In the genomic region with DNA sequence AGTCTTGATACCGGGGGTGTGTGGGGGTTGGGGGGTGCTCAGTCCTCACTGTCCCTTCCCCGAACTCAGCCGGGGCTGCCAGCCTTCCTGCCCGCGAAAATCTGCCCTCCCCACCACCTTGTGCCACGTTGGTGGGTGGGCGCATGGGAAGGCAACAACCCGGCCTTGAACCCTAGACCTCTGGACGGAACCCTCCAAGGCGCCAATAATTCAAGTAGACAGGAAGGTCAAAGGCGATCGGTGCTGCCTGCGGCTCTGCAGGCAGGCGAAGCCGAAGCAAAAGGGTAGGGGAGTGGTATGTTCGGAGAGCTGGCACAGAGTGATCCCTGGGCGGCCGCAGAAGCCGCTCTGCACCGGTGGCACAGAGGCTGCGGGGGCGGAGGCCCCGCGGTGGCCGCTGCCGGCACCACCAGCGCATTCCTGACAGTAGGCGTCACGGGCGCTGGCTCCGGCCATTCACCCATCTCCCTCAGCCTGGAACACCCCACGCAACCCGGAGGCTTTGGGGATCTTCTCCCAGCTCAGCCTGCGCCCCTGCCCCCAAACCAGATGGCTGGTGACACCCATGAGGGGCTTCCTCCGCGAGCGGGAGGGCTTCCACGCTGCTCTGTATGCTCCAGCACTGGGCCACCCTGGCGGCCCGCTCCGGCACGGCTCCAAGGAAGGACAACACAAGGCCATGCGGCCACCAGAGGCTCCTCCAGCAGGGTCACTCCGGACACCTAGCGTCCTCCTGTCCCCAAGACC, we compare ENCODE assay signal across 8 mouse cellular contexts. TPM values are rescaled to one million over a fixed set of nuclear protein-coding genes. Genes with fewer than 3 reads are reported as not detected.
A peak's percentile ranks its signal among the peaks of the same experiment; 100 is the strongest.
DNase-seq lines count a peak whose midpoint lies in the region; ATAC-seq and TF ChIP-seq lines count a peak whose summit lies in the region.

No protein-coding gene starts in this region.

- no peak for TF ChIP-seq CTCF in G1E (IDR thresholded peaks at IDR 0.05; ENCODE audit: low read depth, low read length)
- TF ChIP-seq CTCF in lung, embryonic 14.5 days (IDR thresholded peaks at IDR 0.05; ENCODE audit: low read depth): peak; percentile 66

- DNase-seq in G1E (ENCODE audit: low spot score): no peak
- DNase-seq in cerebellum, adult 8-10 months: peak; percentile 59
- DNase-seq in frontal cortex, adult 2 months (ENCODE audit: extremely low spot score in 1 of 2, low spot score in 1 of 2): peak; percentile 22 to 62
- peak; percentile 88 for DNase-seq in heart, postnatal 4 days
- DNase-seq in layer of hippocampus, adult 9-11 months: peak; percentile 37
- peak; percentile 87 for DNase-seq in lung, embryonic 14.5 days
- DNase-seq in thymus, postnatal 0 days (ENCODE audit: low spot score): peak; percentile 12

- under 1% methylated on average over 45 of the region's 45 CpGs for WGBS in lung, embryonic 14.5 days
- WGBS in neural tube, embryonic 15.5 days: under 1% methylated on average over 45 of the region's 45 CpGs

- peak overlapping the region; percentile 76 for H3K4me2 ChIP-seq in lung, embryonic 14.5 days
- H3K4me2 ChIP-seq in neural tube, embryonic 15.5 days: peak overlapping the region; percentile 72

- H3K4me3 ChIP-seq in G1E (ENCODE audit: low read depth, low read length): peak overlapping the region; percentile 4; the same call in 1 of the 2 replicates
- H3K4me3 ChIP-seq in lung, embryonic 14.5 days (ENCODE audit: low read depth, low read length): peak overlapping the region; percentile 87
- H3K4me3 ChIP-seq in neural tube, embryonic 15.5 days (replicated peaks): peak overlapping the region; percentile 83

- no peaks in the 10 kb centered on the region for H3K4me1 ChIP-seq in G1E (ENCODE audit: insufficient read depth, low read depth, low read length)
- H3K4me1 ChIP-seq in lung, embryonic 14.5 days (ENCODE audit: insufficient read depth): peaks cover 22% of the 10 kb centered on the region
- H3K4me1 ChIP-seq in neural tube, embryonic 15.5 days: peaks cover 25% of the 10 kb centered on the region

- H3K9ac ChIP-seq in lung, embryonic 14.5 days: peak overlapping the region; percentile 75
- peak overlapping the region; percentile 93 for H3K9ac ChIP-seq in neural tube, embryonic 15.5 days (replicated peaks)

- H3K27me3 ChIP-seq in G1E (ENCODE audit: insufficient read depth, low read length): no peaks in the 10 kb centered on the region
- H3K27me3 ChIP-seq in lung, embryonic 14.5 days (ENCODE audit: insufficient read depth, low read length): no peaks in the 10 kb centered on the region
- H3K27me3 ChIP-seq in neural tube, embryonic 15.5 days (replicated peaks): no peaks in the 10 kb centered on the region

- H3K27ac ChIP-seq in lung, embryonic 14.5 days (ENCODE audit: low read depth): peak overlapping the region; percentile 92
- peak overlapping the region; percentile 93 for H3K27ac ChIP-seq in neural tube, embryonic 15.5 days (replicated peaks)

- peaks cover 36% of the 10 kb centered on the region for H3K9me3 ChIP-seq in G1E (replicated peaks)
- H3K9me3 ChIP-seq in lung, embryonic 14.5 days (ENCODE audit: low read depth, low read length): no peaks in the 10 kb centered on the region
- H3K9me3 ChIP-seq in neural tube, embryonic 15.5 days (replicated peaks): no peaks in the 10 kb centered on the region

- no peak for ATAC-seq in G1E (ENCODE audit: extremely low read depth, insufficient number of reproducible peaks, low FRiP score, poor library complexity, severe bottlenecking)
- peak; percentile 77 for ATAC-seq in lung, embryonic 14.5 days (ENCODE audit: insufficient read depth)
- peak; percentile 64 for ATAC-seq in neural tube, embryonic 15.5 days (ENCODE audit: low FRiP score)

- no peaks in the 10 kb centered on the region for H3K36me3 ChIP-seq in G1E (replicated peaks)
- peaks cover 7% of the 10 kb centered on the region; the same call in 1 of the 2 replicates for H3K36me3 ChIP-seq in lung, embryonic 14.5 days (ENCODE audit: insufficient read depth)
- H3K36me3 ChIP-seq in neural tube, embryonic 15.5 days: no peaks in the 10 kb centered on the region

RNA-seq across cellular contexts. Expression of a gene that starts 1.4 kb away (rescaled TPM):
- total RNA-seq in G1E (2014; fragmentation: Nextera tagmentation): not detected in 2 replicates
- total RNA-seq in G1E (2017): 0.22 TPM in 1 of 2 replicates, not detected in the other
- not detected in 2 replicates for polyA plus RNA-seq in G1E (2012)
- polyA plus RNA-seq in frontal cortex, adult 2 months (2012; rRNA removed): 26.7 and 27.7 TPM in 2 replicates
- total RNA-seq in heart, postnatal 4 days (2021): 10 to 100 TPM; 28.2 to 29.3 TPM
- 69.4 and 69.5 TPM in 2 replicates for polyA plus RNA-seq in lung, embryonic 14.5 days (2014; fragmentation: Nextera tagmentation; extraction: Ambion mirVana)
- 79.0 and 84.6 TPM in 2 replicates for polyA plus RNA-seq in neural tube, embryonic 15.5 days (2015; fragmentation: Nextera tagmentation; extraction: Ambion mirVana)
- polyA plus RNA-seq in thymus, postnatal 0 days (2015; fragmentation: Nextera tagmentation; extraction: Ambion mirVana): 7.4 and 7.8 TPM in 2 replicates

Comparison
In these comparisons a context has a peak if more than half of its experiments do, and no peak if none do; other contexts are left out.
1. H3K4me3 ChIP-seq: peak in every context shown above with its lines; median percentile 87 in lung, embryonic 14.5 days; 83 in neural tube, embryonic 15.5 days; 4 in G1E.